Mouse (Mus musculus) heart, embryonic 13.5 days (tissue): ENCODE measurements around the gene Map4k1. TPM values are rescaled to one million over a fixed set of nuclear protein-coding genes. Genes with fewer than 3 reads are reported as not detected.

ENCODE experiments used
- ATAC-seq: fragments of 200-750 bp; cut with Nextera tagmentation; 2 replicates; pipeline ENCODE4 v1.8.0; 2017; ENCODE audit warnings: moderate TSS enrichment; ENCODE audit not compliant: insufficient number of reproducible peaks, low FRiP score, low TSS enrichment; ENCODE audit errors: extremely low read depth
- H3K27ac ChIP-seq: fragments of 300-500 bp; sonication (generic); replicated peaks from 2 replicates; pipeline ENCODE4 v1.5.1; 2015; ENCODE audit warnings: moderate library complexity, mild to moderate bottlenecking, inconsistent platforms
- H3K27me3 ChIP-seq: fragments of 300-500 bp; sonication (generic); replicated peaks from 2 replicates; pipeline ENCODE4 v1.6.1; 2015; ENCODE audit warnings: mild to moderate bottlenecking, inconsistent platforms
- H3K36me3 ChIP-seq: fragments of 300-500 bp; sonication (generic); 2 replicates; pipeline ENCODE4 v1.6.1; 2015; ENCODE audit warnings: mild to moderate bottlenecking, inconsistent platforms
- H3K4me1 ChIP-seq: fragments of 300-500 bp; sonication (generic); 2 replicates; pipeline ENCODE4 v1.6.1; 2015; ENCODE audit warnings: inconsistent platforms
- H3K4me2 ChIP-seq: fragments of 300-500 bp; sonication (generic); 2 replicates; pipeline ENCODE4 v1.6.1; 2015; ENCODE audit warnings: inconsistent platforms, mild to moderate bottlenecking, moderate library complexity
- H3K4me3 ChIP-seq: fragments of 300-500 bp; sonication (generic); 2 replicates; pipeline ENCODE4 v1.5.1; 2015; ENCODE audit warnings: moderate library complexity, mild to moderate bottlenecking, inconsistent platforms
- H3K9ac ChIP-seq: fragments of 300-500 bp; sonication (generic); 2 replicates; pipeline ENCODE4 v1.6.1; 2015; ENCODE audit warnings: inconsistent platforms, mild to moderate bottlenecking, moderate library complexity
- H3K9me3 ChIP-seq: fragments of 300-500 bp; sonication (generic); 2 replicates; pipeline ENCODE4 v1.6.1; 2016; ENCODE audit warnings: inconsistent platforms
- WGBS: fragments of 180-500 bp; shearing (Covaris S2); methylation state at CpG from one replicate; pipeline ENCODE4 v1.1.7; 2015; ENCODE audit warnings: mixed read lengths; 5-methylcytosine and 5-hydroxymethylcytosine counted together
- polyA plus RNA-seq: library from polyadenylated mRNA; unstranded; fragments of >200 nt; fragmentation: Nextera tagmentation; extraction: Ambion mirVana; gene quantifications from 2 replicates; pipeline ENCODE4 v1.2.1, GENCODE M21; 2015

Map4k1 gene
- polyA plus RNA-seq, 1 experiment from 2014 or later: 5.3 TPM

DNA sequence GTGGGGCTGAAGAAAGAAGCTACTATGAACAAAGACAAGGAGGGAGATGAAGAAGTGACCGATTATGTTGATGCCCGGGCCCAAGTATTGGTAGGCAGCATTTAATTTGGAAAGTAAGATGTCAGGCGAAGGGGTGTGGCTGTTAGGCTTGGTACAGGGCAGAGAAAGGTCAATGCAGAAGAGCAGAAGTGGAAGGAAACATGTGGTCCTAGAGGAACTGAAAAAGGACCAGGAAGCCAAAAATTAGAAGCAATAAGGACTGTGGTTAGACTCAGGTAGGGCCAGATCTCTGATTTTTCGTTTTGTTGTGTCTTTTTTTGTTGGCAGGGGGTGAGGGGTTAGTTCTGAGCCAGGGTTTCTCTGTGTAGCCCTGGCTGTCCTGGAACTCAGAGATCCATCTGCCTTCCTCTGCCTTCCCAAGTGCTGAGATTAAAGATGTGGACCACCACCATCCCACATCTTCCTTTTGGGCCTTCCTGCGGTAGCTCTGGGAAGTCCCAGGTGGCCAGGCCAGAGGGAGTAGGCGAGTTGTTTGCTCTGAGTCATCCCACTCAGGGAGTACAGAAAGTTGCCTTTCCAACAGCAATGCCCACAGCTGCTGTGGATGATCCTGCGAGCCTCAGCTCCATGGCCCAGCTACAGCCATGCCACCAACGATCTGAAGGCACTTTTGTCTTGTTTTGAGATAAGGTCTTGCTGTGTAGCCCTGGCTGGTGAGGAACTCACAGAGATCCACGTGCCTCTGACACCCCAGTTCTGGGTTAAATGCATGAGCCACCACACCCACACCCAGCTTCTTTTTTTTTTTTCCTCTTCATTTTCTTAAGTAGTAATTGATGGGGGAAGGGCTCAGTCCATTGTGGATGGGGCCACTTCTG lies 25.6 kb downstream of the Map4k1 start:
- H3K36me3 ChIP-seq: no peaks in the 10 kb centered on the region
- no peak overlapping the region for H3K4me3 ChIP-seq
- ATAC-seq: no peak
- no peak overlapping the region for H3K27ac ChIP-seq
- H3K4me2 ChIP-seq: no peak overlapping the region
- no peaks in the 10 kb centered on the region for H3K9me3 ChIP-seq
- no peak overlapping the region for H3K9ac ChIP-seq
- WGBS: 66% methylated on average over 9 of the region's 9 CpGs
- H3K27me3 ChIP-seq: peaks cover 10% of the 10 kb centered on the region; the same call in 1 of the 2 replicates
- H3K4me1 ChIP-seq: no peaks in the 10 kb centered on the region

DNA sequence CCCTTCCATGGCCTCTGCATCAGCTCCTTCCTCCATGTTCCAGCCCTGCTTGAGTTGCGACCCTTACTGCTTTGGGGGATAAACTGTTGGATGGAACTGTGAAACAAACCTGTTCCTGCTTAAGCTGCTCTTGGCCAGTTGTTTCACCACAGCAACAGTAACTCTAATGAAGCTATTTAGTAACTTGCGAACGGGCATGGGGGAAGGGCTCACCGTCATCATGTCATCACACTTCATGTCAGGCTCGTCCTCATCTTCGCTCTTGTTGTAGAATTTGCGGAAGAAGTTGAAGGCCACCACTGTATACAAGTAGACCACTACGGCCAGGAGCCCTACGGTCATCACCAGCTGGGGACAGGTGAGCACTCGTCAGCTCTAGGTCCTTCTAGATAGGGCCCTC lies 26.3 kb downstream of the Map4k1 start:
- Histone ChIP-seq H3K9me3 (no peaks in the 10 kb centered on the region), H3K9ac (no peak overlapping the region), H3K27me3 (0 out of 2 replicates have a peak, but pooled peaks cover 10% of the 10 kb centered on the region), H3K36me3 (no peaks in the 10 kb centered on the region), H3K4me1 (no peaks in the 10 kb centered on the region), H3K27ac (no peak overlapping the region), H3K4me3 (no peak overlapping the region), H3K4me2 (no peak overlapping the region)
- no peak for ATAC-seq
- 87% methylated on average over 10 of the region's 10 CpGs for WGBS

DNA sequence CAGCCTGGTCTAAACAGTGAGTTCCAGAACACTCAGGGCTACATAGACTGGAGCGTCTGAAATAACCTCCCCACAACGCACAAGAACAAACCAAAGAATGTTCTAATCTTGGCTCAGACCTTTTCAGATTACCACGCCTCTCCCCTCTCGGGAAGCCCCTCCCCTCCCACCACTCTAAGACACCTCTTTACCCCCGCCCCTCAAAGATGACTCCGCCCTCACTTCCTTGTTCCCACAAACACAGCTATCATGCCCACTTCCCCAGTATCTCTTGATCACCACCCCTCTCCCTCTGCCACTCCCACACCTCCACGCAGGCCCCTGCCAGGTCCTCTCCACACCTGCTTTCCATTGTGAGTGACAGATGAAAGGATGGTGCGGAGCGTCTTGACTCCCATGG lies 26.9 kb downstream of the Map4k1 start:
- Histone ChIP-seq H3K9me3 (no peaks in the 10 kb centered on the region), H3K4me3 (no peak overlapping the region), H3K9ac (no peak overlapping the region), H3K27ac (no peak overlapping the region), H3K27me3 (0 out of 2 replicates have a peak, but pooled peaks cover 10% of the 10 kb centered on the region), H3K4me1 (no peaks in the 10 kb centered on the region), H3K36me3 (no peaks in the 10 kb centered on the region), H3K4me2 (no peak overlapping the region)
- 57% methylated on average over 9 of the region's 9 CpGs for WGBS
- ATAC-seq: no peak

DNA sequence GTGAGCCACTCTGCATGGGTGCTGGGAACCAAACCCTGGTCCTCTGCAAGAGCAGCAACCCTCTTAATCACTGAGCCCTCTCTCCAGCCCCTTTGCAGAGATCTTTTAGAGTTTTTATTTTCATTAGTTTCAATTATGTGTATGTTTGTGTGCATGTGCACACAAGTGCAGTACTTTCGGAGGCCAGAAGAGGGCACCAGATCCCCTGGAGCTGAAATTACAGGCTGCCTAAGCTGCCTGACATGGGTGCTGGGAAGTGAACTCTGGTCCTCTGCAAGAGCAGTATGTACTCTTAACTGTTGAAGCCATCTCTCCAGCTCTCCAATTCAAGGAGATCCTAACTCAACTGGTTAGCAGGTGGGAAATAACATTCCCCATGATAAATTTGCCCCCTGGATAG lies 33.1 kb downstream of the Map4k1 start:
- H3K4me1 ChIP-seq: peaks cover 9% of the 10 kb centered on the region
- ATAC-seq: no peak
- no peak overlapping the region for H3K4me2 ChIP-seq
- no peak overlapping the region for H3K27ac ChIP-seq
- H3K9ac ChIP-seq: no peak overlapping the region
- peaks cover 7% of the 10 kb centered on the region; the same call in 1 of the 2 replicates for H3K9me3 ChIP-seq
- H3K36me3 ChIP-seq: no peaks in the 10 kb centered on the region
- peaks cover 36% of the 10 kb centered on the region for H3K27me3 ChIP-seq
- H3K4me3 ChIP-seq: no peak overlapping the region
- WGBS: 97% methylated on average over 1 of the region's 1 CpGs

DNA sequence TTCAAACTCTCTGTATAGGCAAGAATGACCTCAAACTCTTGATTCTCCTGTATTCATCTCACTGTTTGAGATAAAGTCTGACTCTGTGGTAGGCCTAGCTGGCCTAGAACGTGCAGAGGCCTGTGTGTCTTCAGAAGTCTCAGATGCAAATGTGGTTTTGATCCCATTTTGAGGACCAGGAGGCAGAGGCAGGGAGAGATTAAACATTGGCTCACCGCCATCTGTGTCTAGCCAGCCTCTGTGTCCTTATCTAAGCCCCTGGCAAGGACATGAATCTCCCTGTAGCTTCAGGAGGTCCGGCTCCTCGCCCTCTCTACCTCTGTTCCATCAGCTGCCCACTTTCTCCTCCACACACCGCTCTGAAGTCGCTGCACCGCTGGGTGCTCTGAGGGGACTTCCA lies 34.6 kb downstream of the Map4k1 start:
- Histone ChIP-seq H3K9ac (no peak overlapping the region), H3K4me3 (no peak overlapping the region), H3K4me1 (peaks cover 9% of the 10 kb centered on the region), H3K27ac (no peak overlapping the region), H3K36me3 (no peaks in the 10 kb centered on the region), H3K9me3 (peaks cover 7% of the 10 kb centered on the region; the same call in 1 of the 2 replicates), H3K4me2 (no peak overlapping the region), H3K27me3 (peaks cover 51% of the 10 kb centered on the region)
- WGBS: 61% methylated on average over 7 of the region's 7 CpGs
- ATAC-seq: no peak

DNA sequence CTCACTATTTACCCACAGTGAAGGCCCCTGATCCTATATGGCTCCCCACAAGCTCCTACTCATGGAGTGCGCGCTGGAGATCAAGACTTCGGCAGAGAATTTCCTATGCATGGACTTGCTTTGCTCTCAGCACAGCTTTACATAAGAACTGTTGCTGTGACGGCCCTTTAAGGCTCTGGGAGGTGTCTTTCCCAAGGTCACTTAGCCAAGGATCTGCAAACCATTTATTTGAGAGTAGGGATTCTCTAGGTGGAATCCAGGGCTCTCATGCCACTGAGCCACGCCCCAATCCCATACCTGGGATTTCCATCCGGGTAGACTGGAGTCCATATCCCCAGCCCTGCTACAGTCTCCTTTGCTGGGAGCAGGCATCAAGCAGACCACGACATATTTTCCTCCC lies 35.4 kb downstream of the Map4k1 start:
- Histone ChIP-seq H3K4me3 (no peak overlapping the region), H3K9ac (no peak overlapping the region), H3K27ac (no peak overlapping the region), H3K36me3 (no peaks in the 10 kb centered on the region), H3K9me3 (peaks cover 7% of the 10 kb centered on the region; the same call in 1 of the 2 replicates), H3K4me2 (no peak overlapping the region), H3K4me1 (peaks cover 9% of the 10 kb centered on the region), H3K27me3 (peaks cover 55% of the 10 kb centered on the region)
- WGBS: 82% methylated on average over 7 of the region's 7 CpGs
- no peak for ATAC-seq

DNA sequence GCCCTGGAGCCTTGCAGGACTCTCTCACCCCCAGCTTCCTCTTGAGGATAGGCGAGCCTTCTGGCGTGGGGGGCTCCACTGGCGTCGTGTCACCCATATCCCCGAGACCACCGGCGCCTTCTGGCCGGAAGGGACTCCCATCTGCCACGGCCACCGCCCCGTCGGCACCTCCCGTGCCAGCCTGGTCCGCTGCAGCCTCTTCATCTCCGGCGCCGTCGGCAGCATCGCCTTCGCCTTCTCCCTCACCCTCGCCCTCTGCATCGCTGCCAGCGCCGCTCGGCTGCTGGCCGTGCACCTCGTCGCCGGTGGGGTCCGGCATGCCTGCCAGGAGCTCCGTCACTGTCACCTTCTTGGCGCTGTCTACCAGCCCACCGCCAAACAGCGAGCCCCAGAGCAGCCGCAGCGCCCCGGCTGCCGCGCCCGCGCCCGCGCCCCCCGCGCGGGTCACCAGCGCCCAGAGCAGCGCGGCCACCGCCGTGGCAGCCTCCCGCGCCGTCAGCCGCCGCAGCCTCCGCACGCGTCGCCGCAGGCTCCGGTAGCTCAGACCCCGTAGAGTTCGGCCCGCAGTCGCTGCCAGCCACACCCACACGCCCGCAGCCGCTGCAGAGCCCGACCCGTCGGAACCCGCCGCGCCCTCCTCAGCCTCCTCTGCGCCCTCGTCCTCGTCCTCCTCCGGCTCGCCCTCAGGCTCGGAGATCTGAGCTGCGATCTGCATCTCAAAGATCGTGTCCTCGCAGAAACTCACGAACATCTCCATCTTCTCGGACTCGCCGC lies 37.8 kb downstream of the Map4k1 start:
- H3K27ac ChIP-seq: no peak overlapping the region
- peaks cover 6% of the 10 kb centered on the region; the same call in 1 of the 2 replicates for H3K9me3 ChIP-seq
- H3K4me2 ChIP-seq: peak overlapping the region; percentile 79
- peak overlapping the region; percentile 71 for H3K9ac ChIP-seq
- 2% methylated on average over 87 of the region's 88 CpGs for WGBS
- peaks cover 9% of the 10 kb centered on the region for H3K4me1 ChIP-seq
- H3K36me3 ChIP-seq: no peaks in the 10 kb centered on the region
- peak overlapping the region; percentile 55 for H3K4me3 ChIP-seq
- H3K27me3 ChIP-seq: peaks cover 62% of the 10 kb centered on the region
- ATAC-seq: no peak

DNA sequence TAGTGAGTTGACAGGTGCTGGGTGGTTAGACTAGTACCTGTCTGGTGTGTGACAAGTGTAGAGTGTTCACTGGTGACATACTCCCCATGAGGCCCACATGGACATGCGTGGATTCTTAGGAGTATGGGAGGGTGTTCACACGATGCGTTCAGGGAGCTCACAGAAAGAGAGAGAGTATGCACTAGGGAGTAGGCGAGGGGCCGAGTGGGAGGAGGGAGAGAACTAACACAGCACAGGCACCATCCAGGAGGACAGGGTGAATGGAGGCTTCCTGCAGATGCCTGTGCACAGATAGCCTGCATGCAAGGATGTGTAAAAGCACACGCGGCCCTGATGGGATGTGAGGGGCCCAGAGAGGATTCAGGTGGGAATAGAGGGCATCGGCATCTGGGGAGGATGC lies 40.6 kb downstream of the Map4k1 start:
- Histone ChIP-seq H3K27me3 (peaks cover 50% of the 10 kb centered on the region), H3K36me3 (no peaks in the 10 kb centered on the region), H3K9ac (no peak overlapping the region), H3K4me3 (no peak overlapping the region), H3K4me1 (peaks cover 9% of the 10 kb centered on the region), H3K9me3 (no peaks in the 10 kb centered on the region), H3K27ac (no peak overlapping the region), H3K4me2 (no peak overlapping the region)
- ATAC-seq: no peak
- 82% methylated on average over 8 of the region's 8 CpGs for WGBS

DNA sequence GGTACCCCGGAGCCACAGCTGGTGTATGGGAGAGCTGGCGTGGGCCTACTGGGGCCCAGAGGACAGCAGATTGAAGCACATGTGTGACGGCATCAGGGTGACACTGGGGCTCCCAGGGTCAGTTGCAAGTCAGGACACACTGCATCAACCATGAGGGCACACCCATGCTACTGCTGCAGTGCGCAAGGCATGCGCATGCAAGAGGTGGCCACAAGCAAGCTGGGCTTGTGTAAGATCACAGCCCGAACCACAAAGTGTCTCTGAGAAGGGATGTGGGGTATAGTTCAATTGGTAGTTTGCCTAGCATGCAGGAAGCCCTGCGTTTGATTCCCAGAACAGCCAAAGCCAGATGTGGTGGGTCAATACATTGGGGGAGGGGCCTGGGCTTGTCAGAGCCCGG lies 41.7 kb downstream of the Map4k1 start:
- H3K9me3 ChIP-seq: no peaks in the 10 kb centered on the region
- no peak overlapping the region for H3K27ac ChIP-seq
- H3K27me3 ChIP-seq: peaks cover 40% of the 10 kb centered on the region
- no peak overlapping the region for H3K4me3 ChIP-seq
- H3K4me1 ChIP-seq: peaks cover 9% of the 10 kb centered on the region
- WGBS: 84% methylated on average over 8 of the region's 8 CpGs
- ATAC-seq: no peak
- H3K9ac ChIP-seq: no peak overlapping the region
- no peak overlapping the region for H3K4me2 ChIP-seq
- H3K36me3 ChIP-seq: no peaks in the 10 kb centered on the region

DNA sequence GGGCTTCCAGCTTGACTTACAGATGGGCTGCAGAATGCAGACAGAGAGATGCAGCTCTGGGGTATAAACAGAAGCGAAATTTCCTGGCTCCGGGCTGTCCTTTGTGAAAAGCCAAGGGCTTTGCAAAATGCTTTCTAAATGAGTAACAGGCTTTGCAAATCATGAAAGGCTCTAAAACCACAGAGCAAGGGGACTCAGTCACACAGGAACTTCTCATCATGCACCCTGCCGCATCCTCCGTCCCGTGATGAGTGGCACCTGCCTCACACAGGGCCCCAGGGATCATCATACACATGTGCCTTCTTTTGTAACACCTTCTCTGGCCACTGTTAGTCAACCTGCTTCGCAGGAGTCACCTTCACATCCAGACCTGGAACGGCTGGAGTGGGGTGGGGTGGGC lies 43.7 kb downstream of the Map4k1 start:
- no peak overlapping the region for H3K4me2 ChIP-seq
- no peak for ATAC-seq
- no peak overlapping the region for H3K4me3 ChIP-seq
- H3K27ac ChIP-seq: no peak overlapping the region
- 70% methylated on average over 7 of the region's 7 CpGs for WGBS
- H3K9me3 ChIP-seq: no peaks in the 10 kb centered on the region
- H3K27me3 ChIP-seq: peaks cover 19% of the 10 kb centered on the region
- H3K36me3 ChIP-seq: no peaks in the 10 kb centered on the region
- no peak overlapping the region for H3K9ac ChIP-seq
- no peaks in the 10 kb centered on the region for H3K4me1 ChIP-seq

DNA sequence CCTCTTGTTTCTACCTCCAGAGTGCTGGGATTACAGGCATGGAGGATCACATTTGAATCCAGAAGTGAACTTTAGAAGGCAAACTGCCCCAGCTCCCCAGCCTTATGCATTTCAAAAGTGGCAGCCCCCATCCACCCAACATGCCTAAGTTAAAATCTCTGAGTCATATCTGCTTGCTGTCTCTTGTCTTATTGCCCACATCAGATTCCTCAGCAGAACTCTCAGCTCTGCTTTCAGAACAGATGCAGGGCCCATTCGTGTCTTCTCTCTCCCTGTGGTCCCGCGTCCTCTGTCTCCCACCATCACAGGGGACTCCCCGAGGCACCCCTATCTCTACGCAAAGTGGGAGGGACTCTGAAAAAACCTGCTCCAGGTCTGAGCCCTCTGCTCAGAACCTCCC lies 44.3 kb downstream of the Map4k1 start:
- no peaks in the 10 kb centered on the region for H3K4me1 ChIP-seq
- peaks cover 13% of the 10 kb centered on the region for H3K27me3 ChIP-seq
- no peaks in the 10 kb centered on the region for H3K9me3 ChIP-seq
- no peak for ATAC-seq
- H3K4me2 ChIP-seq: no peak overlapping the region
- 72% methylated on average over 5 of the region's 5 CpGs for WGBS
- no peak overlapping the region for H3K27ac ChIP-seq
- H3K4me3 ChIP-seq: no peak overlapping the region
- no peak overlapping the region for H3K9ac ChIP-seq
- no peaks in the 10 kb centered on the region for H3K36me3 ChIP-seq
